Mouse (Mus musculus) ES-E14 (cell line): ENCODE data around the gene Mgmt. TPM values are rescaled to one million over a fixed set of nuclear protein-coding genes. Genes with fewer than 3 reads are reported as not detected.

ENCODE experiments used
- DNase-seq: peaks from one replicate; pipeline ENCODE4 v3.0.0-alpha.2; 2013; ENCODE audit warnings: low read depth, low spot score
- H3K27ac ChIP-seq: 2 replicates; pipeline ENCODE4 v1.5.1; 2012; ENCODE audit warnings: low read depth, mild to moderate bottlenecking, low read length, moderate library complexity, mixed read lengths; ENCODE audit not compliant: poor library complexity, insufficient read depth, severe bottlenecking
- H3K36me3 ChIP-seq: 2 replicates; pipeline ENCODE4 v1.6.1; 2012; ENCODE audit warnings: mild to moderate bottlenecking, low read length, moderate library complexity, mixed read lengths; ENCODE audit not compliant: control insufficient read depth, poor library complexity, insufficient read depth, severe bottlenecking
- H3K4me1 ChIP-seq, 2 experiments: fragments of 150-350 bp in 1 of 2; sonication (generic) in 1 of 2; 2 replicates each; pipeline ENCODE4 v1.6.1; 2012; ENCODE audit warnings: low read length in 2 of 2, mild to moderate bottlenecking in 1 of 2, mixed read lengths in 1 of 2; ENCODE audit not compliant: control insufficient read depth in 2 of 2, insufficient read depth in 2 of 2, poor library complexity in 1 of 2
- H3K4me3 ChIP-seq, 2 experiments: fragments of 150-350 bp in 1 of 2; sonication (generic) in 1 of 2; 2 replicates each; pipeline ENCODE4 v1.5.1; 2012; ENCODE audit warnings: low read length in 2 of 2, low read depth in 1 of 2, mild to moderate bottlenecking in 1 of 2, mixed read lengths in 1 of 2; ENCODE audit not compliant: insufficient read depth in 1 of 2, poor library complexity in 1 of 2, severe bottlenecking in 1 of 2
- H3K9ac ChIP-seq: 2 replicates; pipeline ENCODE4 v1.6.1; 2012; ENCODE audit warnings: low read depth, mild to moderate bottlenecking, low read length, mixed read lengths; ENCODE audit not compliant: poor library complexity, insufficient read depth, severe bottlenecking
- H3K9me3 ChIP-seq: fragments of 150-350 bp; sonication (generic); 2 replicates; pipeline ENCODE4 v1.6.1; 2012; ENCODE audit warnings: low read depth, mild to moderate bottlenecking, low read length; ENCODE audit not compliant: control insufficient read depth, insufficient read depth
- CHD2 ChIP-seq: IDR thresholded peaks from 2 replicates; pipeline ENCODE4 v1.6.1; 2014; ENCODE audit warnings: mild to moderate bottlenecking, low read depth, low read length, inconsistent platforms
- HCFC1 ChIP-seq: IDR thresholded peaks from 2 replicates; pipeline ENCODE4 v1.6.1; 2012; ENCODE audit warnings: low read length, inconsistent platforms, borderline replicate concordance; ENCODE audit not compliant: insufficient read depth
- MAFK ChIP-seq: IDR thresholded peaks from 2 replicates; pipeline ENCODE4 v1.6.1; 2014; ENCODE audit warnings: mild to moderate bottlenecking, low read depth, low read length, inconsistent platforms; ENCODE audit not compliant: insufficient read depth
- ZC3H11A ChIP-seq: IDR thresholded peaks from 2 replicates; pipeline ENCODE4 v1.6.1; 2012; ENCODE audit warnings: low read depth, mild to moderate bottlenecking, inconsistent platforms, low read length, borderline replicate concordance
- ZNF384 ChIP-seq: IDR thresholded peaks from 2 replicates; pipeline ENCODE4 v1.6.1; 2012; ENCODE audit warnings: low read depth, low read length, inconsistent platforms
- in situ Hi-C, 2 experiments: fragments of 600-800 bp; cut with MboI; formaldehyde crosslinking; loops; one replicate each; pipeline ENCODE4 v1.15.1; 2025; ENCODE audit warnings: low sequenced_read_pairs in 2 of 2, inconsistent platforms in 1 of 2; ENCODE audit not compliant: unreplicated experiment in 2 of 2
- total RNA-seq: library from RNA; depleted of rRNA; stranded (reverse); fragments of 300-350 nt; gene quantifications from 2 replicates; pipeline ENCODE4 v1.2.3, GENCODE M21; 2012

Gene Mgmt
- total RNA-seq, 1 experiment, result 6.4 TPM

GRCm38 (mm10) chr7:137138101-137138500 lies 243.7 kb downstream of the Mgmt start:
- Histone ChIP-seq H3K4me1 (no peaks in the 10 kb centered on the region), H3K27ac (no peak overlapping the region), H3K9ac (no peak overlapping the region), H3K9me3 (no peaks in the 10 kb centered on the region), H3K36me3 (no peaks in the 10 kb centered on the region), H3K4me3 (no peak overlapping the region)
- no peak for DNase-seq
- no peak for TF ChIP-seq HCFC1
- TF ChIP-seq ZNF384, result no peak
- TF ChIP-seq ZC3H11A, result no peak
- TF ChIP-seq CHD2, result no peak
- TF ChIP-seq MAFK, result no peak
- in situ Hi-C loops, result no loop called here

DNA sequence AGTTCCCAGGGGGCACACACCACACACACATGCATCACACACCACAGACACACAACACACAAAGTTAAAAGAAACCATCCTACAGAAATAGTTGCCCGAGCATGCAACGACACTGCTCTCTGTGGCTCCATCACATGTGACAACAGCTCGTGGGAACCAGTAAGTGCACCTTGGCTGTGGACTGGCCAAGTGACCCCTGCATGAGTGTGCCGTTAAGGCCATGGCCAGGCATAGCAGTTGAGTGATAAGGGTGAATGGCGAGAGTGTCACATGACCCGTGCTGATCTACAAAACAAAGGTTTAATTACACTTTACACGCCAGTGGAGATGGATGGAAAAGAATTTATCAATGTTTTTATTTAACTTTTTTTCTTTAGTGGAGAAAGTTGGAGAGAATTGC lies 245.9 kb downstream of the Mgmt start:
- no peaks in the 10 kb centered on the region for H3K9me3 ChIP-seq
- in situ Hi-C loops, result no loop called here
- TF ChIP-seq MAFK (no peak), ZNF384 (no peak), ZC3H11A (no peak), CHD2 (no peak), HCFC1 (no peak)
- H3K36me3 ChIP-seq, result no peaks in the 10 kb centered on the region
- H3K9ac ChIP-seq, result no peak overlapping the region
- H3K27ac ChIP-seq, result no peak overlapping the region
- DNase-seq, result no peak
- H3K4me3 ChIP-seq, result no peak overlapping the region
- no peaks in the 10 kb centered on the region for H3K4me1 ChIP-seq

DNA sequence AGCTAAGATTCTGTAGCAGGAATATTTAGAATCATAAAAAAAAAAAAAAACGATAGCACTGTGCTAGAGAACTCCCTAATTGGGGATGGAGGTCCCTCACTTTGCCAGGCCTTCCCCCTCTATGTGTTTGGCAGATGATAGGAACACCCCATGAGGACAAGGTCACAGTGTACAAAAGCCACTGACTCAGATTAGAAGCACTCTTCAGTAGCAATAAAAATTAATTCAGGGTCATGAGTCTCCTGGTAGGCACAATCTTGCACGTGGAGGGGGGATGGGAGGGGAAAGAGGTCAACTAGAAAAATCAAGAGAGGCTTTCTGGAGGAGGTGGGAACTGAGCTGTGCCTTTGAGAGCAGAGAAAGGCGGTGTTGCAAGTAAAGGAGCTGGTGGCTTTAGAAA lies 247.0 kb downstream of the Mgmt start:
- no peak overlapping the region for H3K27ac ChIP-seq
- in situ Hi-C loops, result no loop called here
- H3K36me3 ChIP-seq, result no peaks in the 10 kb centered on the region
- TF ChIP-seq MAFK (no peak), HCFC1 (no peak), CHD2 (no peak), ZC3H11A (no peak), ZNF384 (no peak)
- H3K9ac ChIP-seq, result no peak overlapping the region
- H3K4me3 ChIP-seq, result no peak overlapping the region
- H3K9me3 ChIP-seq, result no peaks in the 10 kb centered on the region
- H3K4me1 ChIP-seq, result no peaks in the 10 kb centered on the region
- no peak for DNase-seq

- no peak for DNase-seq
- no peaks in the 10 kb centered on the region for H3K36me3 ChIP-seq
- H3K4me3 ChIP-seq, result no peak overlapping the region; a peak in 1 of 4 replicates
- H3K9ac ChIP-seq, result no peak overlapping the region
- no peak overlapping the region for H3K27ac ChIP-seq
- TF ChIP-seq MAFK (no peak), ZNF384 (no peak), ZC3H11A (no peak), HCFC1 (no peak), CHD2 (no peak)
- H3K4me1 ChIP-seq, result no peaks in the 10 kb centered on the region
- in situ Hi-C loops, result no loop called here
- no peaks in the 10 kb centered on the region for H3K9me3 ChIP-seq
These were observed 252.7 kb downstream of the Mgmt start for GRCm38 (mm10) chr7:137147101-137147500.

GRCm38 (mm10) chr7:137151854-137152253 lies 257.4 kb downstream of the Mgmt start:
- Histone ChIP-seq H3K36me3 (no peaks in the 10 kb centered on the region), H3K4me1 (no peaks in the 10 kb centered on the region), H3K27ac (no peak overlapping the region), H3K9me3 (no peaks in the 10 kb centered on the region), H3K9ac (no peak overlapping the region), H3K4me3 (no peak overlapping the region)
- DNase-seq, result no peak
- TF ChIP-seq CHD2 (no peak), ZC3H11A (no peak), HCFC1 (no peak), ZNF384 (no peak), MAFK (no peak)
- in situ Hi-C loops, result no loop called here
